Mouse (Mus musculus) midbrain, embryonic 13.5 days (tissue): ENCODE results near the gene A230050P20Rik. TPM values are rescaled to one million over a fixed set of nuclear protein-coding genes. Genes with fewer than 3 reads are reported as not detected.

ENCODE experiments used
- ATAC-seq: fragments of 200-750 bp; cut with Nextera tagmentation; 2 replicates; pipeline ENCODE4 v1.8.0; 2017; ENCODE audit warnings: mild to moderate bottlenecking, moderate TSS enrichment, moderate library complexity
- H3K27ac ChIP-seq: fragments of 300-500 bp; sonication (generic); 2 replicates; pipeline ENCODE4 v1.5.1; 2015; ENCODE audit warnings: inconsistent platforms, mild to moderate bottlenecking, moderate library complexity
- H3K27me3 ChIP-seq: fragments of 300-500 bp; sonication (generic); 2 replicates; pipeline ENCODE4 v1.6.1; 2015; ENCODE audit warnings: mild to moderate bottlenecking, inconsistent platforms
- H3K36me3 ChIP-seq: fragments of 300-500 bp; sonication (generic); 2 replicates; pipeline ENCODE4 v1.6.1; 2015; ENCODE audit warnings: mild to moderate bottlenecking, inconsistent platforms
- H3K4me1 ChIP-seq: fragments of 300-500 bp; sonication (generic); replicated peaks from 2 replicates; pipeline ENCODE4 v1.6.1; 2015; ENCODE audit warnings: inconsistent platforms
- H3K4me2 ChIP-seq: fragments of 300-500 bp; sonication (generic); replicated peaks from 2 replicates; pipeline ENCODE4 v1.6.1; 2015; ENCODE audit warnings: moderate library complexity, mild to moderate bottlenecking, inconsistent platforms
- H3K4me3 ChIP-seq: fragments of 300-500 bp; sonication (generic); replicated peaks from 2 replicates; pipeline ENCODE4 v1.5.1; 2015; ENCODE audit warnings: mild to moderate bottlenecking, inconsistent platforms
- H3K9ac ChIP-seq: fragments of 300-500 bp; sonication (generic); replicated peaks from 2 replicates; pipeline ENCODE4 v1.6.1; 2015; ENCODE audit warnings: mild to moderate bottlenecking, inconsistent platforms
- H3K9me3 ChIP-seq: fragments of 300-500 bp; sonication (generic); 2 replicates; pipeline ENCODE4 v1.6.1; 2016; ENCODE audit warnings: mild to moderate bottlenecking, inconsistent platforms
- WGBS: fragments of 180-500 bp; shearing (Covaris S2); methylation state at CpG from one replicate; pipeline ENCODE4 v1.1.7; 2015; 5-methylcytosine and 5-hydroxymethylcytosine counted together
- polyA plus RNA-seq: library from polyadenylated mRNA; unstranded; fragments of >200 nt; fragmentation: Nextera tagmentation; extraction: Ambion mirVana; gene quantifications from 2 replicates; pipeline ENCODE4 v1.2.1, GENCODE M21; 2015

A230050P20Rik gene
- polyA plus RNA-seq, 1 experiment from 2014 or later = 0.94 TPM

DNA sequence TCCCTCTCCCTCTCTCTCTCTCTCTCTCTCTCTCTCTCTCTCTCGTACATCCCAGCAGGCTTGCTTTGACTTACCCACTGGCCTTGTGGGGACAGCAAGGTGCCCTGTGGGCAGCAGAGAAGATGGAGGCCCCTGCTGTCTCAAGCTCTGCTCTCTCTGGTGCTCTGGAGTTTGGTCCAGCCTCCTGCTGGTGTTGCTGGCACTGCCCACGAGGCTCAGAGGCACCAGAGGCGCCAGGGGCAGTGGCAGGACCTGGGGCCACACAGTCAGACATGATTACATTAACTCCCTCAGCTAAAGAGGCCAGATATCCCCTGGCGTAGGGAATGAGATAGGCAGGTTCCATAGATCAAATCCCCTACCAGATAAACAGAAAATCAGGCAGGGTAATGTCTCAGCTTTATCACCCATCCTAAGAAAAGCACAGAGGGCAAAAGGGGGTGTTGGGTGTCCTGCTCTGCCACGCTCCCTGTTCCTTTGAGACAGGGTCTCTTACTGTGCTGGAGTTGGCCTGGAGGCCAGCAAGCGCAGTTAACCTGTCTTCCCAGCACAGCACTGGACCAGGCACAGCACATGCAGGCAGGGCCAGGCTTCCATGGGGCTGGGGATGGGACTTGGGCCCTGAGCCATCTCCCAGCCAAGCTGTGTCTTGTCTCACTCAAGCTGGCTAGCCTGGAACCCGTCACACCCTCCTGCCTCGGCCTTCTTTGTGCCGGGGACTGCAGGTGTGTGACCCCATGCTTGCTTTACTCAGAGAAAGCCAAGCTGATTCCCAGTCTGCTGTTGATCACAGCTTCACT is 8.1 kb downstream of the A230050P20Rik start:
- peak overlapping the region; percentile 36; the same call in 1 of the 2 replicates for H3K9ac ChIP-seq

GRCm38 (mm10) chr9:20877118-20878040 is 8.9 kb downstream of the A230050P20Rik start:
- no peaks in the 10 kb centered on the region for H3K27me3 ChIP-seq
- no peaks in the 10 kb centered on the region for H3K36me3 ChIP-seq
- 37% methylated on average over 14 of the region's 14 CpGs for WGBS
- H3K27ac ChIP-seq = peak overlapping the region; percentile 93
- no peaks in the 10 kb centered on the region for H3K9me3 ChIP-seq
- peak overlapping the region; percentile 43 for H3K9ac ChIP-seq
- H3K4me2 ChIP-seq = peak overlapping the region; percentile 64
- ATAC-seq = no peak; the same call in 1 of the 2 replicates
- H3K4me3 ChIP-seq = peak overlapping the region; percentile 43
- peaks cover 8% of the 10 kb centered on the region for H3K4me1 ChIP-seq

More for the DNA sequence above, 8.1 kb downstream of the A230050P20Rik start:
- Histone ChIP-seq H3K9me3 (no peaks in the 10 kb centered on the region), H3K27ac (no peak overlapping the region), H3K36me3 (no peaks in the 10 kb centered on the region), H3K4me1 (peaks cover 8% of the 10 kb centered on the region), H3K27me3 (no peaks in the 10 kb centered on the region), H3K4me2 (no peak overlapping the region), H3K4me3 (no peak overlapping the region)
- WGBS = 69% methylated on average over 9 of the region's 9 CpGs
- no peak for ATAC-seq

GRCm38 (mm10) chr9:20878041-20878709 is 9.7 kb downstream of the A230050P20Rik start:
- ATAC-seq = peak; percentile 96
- no peaks in the 10 kb centered on the region for H3K9me3 ChIP-seq

DNA sequence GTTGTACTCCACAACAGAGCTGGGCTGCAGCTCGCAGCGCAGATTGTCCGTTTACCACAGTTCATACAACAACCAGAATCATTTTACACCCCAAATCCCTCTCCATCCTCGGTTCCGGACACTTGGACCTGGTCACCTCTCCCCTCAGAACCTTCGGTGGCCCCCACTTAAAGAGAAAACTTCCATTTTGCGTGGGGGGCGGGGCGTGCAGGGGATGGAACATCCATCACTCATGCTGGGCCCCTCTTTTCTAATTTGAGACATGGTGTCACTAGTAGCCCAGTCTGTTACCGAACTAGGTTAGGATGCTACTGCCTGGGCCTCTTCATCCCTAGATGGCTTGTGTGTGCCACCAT is 10.2 kb downstream of the A230050P20Rik start:
- no peaks in the 10 kb centered on the region for H3K36me3 ChIP-seq
- no peaks in the 10 kb centered on the region for H3K27me3 ChIP-seq
- H3K9ac ChIP-seq = peak overlapping the region; percentile 75
- no peaks in the 10 kb centered on the region for H3K9me3 ChIP-seq
- WGBS = 26% methylated on average over 10 of the region's 10 CpGs
- peak; percentile 12 for ATAC-seq
- peak overlapping the region; percentile 43 for H3K4me3 ChIP-seq
- H3K27ac ChIP-seq = peak overlapping the region; percentile 93
- H3K4me2 ChIP-seq = peak overlapping the region; percentile 64
- peaks cover 8% of the 10 kb centered on the region for H3K4me1 ChIP-seq

More at GRCm38 (mm10) chr9:20878041-20878709, 9.7 kb downstream of the A230050P20Rik start:
- H3K36me3 ChIP-seq = no peaks in the 10 kb centered on the region
- peak overlapping the region; percentile 64 for H3K4me2 ChIP-seq
- no peaks in the 10 kb centered on the region for H3K27me3 ChIP-seq
- H3K9ac ChIP-seq = peak overlapping the region; percentile 75
- peak overlapping the region; percentile 93 for H3K27ac ChIP-seq
- peak overlapping the region; percentile 43 for H3K4me3 ChIP-seq
- peaks cover 8% of the 10 kb centered on the region for H3K4me1 ChIP-seq
- WGBS = under 1% methylated on average over 69 of the region's 69 CpGs

DNA sequence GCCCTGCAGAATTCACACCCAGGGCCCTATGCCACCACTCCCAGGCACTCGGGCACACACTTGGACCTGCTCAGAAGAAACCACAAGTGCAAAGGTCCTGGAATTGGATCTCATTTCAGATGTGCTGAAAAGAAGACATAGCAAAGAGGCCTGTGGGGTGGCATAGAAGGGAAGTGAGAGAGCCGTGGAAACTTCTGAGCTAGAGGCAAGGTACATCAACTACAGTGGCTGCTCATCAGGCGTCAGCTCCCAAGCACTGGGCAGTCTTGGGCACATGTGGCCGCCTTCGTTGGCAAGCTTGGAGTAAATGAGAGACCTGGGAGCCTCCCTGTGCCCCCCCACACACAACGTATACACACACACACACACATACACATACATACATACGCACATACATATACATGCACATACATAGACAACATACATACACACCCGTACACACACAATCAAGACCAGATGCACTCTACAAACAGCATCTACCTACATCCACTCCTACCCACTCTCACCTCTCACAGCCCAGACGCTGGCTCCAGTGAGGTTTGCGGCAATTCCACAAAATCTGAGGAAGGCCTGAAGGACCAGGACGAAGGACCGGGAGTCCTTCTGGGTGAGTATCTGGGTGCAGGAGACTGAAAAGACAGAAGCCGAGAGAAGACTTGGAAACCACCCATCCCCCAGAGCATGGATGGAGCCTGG is 10.8 kb downstream of the A230050P20Rik start, which contains the start of gene Angptl6:
TSS of gene Angptl6 (minus strand) at position 631 of the 696 bp plus-strand sequence.
- Histone ChIP-seq H3K4me2 (peak within 1 kb of the TSS; percentile 64), H3K36me3 (no peaks in the 10 kb centered on the region), H3K9me3 (no peaks in the 10 kb centered on the region), H3K27me3 (no peaks in the 10 kb centered on the region), H3K27ac (peak within 1 kb of the TSS; percentile 93), H3K9ac (peak within 1 kb of the TSS; percentile 75), H3K4me1 (peaks cover 8% of the 10 kb centered on the region), H3K4me3 (peak within 1 kb of the TSS; percentile 43)
- no peak for ATAC-seq
- WGBS = 94% methylated on average over 13 of the region's 13 CpGs

- no peak overlapping the region for H3K4me3 ChIP-seq
- H3K9ac ChIP-seq = no peak overlapping the region
- no peak overlapping the region for H3K4me2 ChIP-seq
- 96% methylated on average over 2 of the region's 2 CpGs for WGBS
- no peak overlapping the region for H3K27ac ChIP-seq
- no peaks in the 10 kb centered on the region for H3K9me3 ChIP-seq
- peaks cover 13% of the 10 kb centered on the region for H3K4me1 ChIP-seq
- H3K36me3 ChIP-seq = peaks cover 24% of the 10 kb centered on the region
- ATAC-seq = no peak
- no peaks in the 10 kb centered on the region for H3K27me3 ChIP-seq
These were observed 18.1 kb downstream of the A230050P20Rik start for GRCm38 (mm10) chr9:20886563-20886962.

DNA sequence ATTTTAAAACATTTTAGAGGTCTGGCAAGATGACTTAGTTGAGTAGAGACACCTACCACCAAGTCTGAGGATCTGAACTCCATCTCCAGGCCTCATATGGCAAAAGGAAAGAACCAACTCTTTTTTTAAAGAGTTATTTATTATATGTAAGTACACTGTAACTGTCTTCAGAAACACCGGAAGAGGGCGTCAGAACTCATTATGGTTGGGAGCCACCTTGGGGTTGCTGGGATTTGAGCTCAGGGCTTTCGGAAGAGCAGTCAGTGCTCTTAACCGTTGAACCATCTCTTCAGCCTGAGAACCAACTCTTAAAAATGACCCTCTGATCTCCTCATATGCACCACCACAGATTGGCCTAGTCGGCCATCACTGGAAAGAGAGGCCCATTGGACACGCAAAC is 18.7 kb downstream of the A230050P20Rik start:
- Histone ChIP-seq H3K27ac (peak overlapping the region; percentile 51), H3K4me3 (no peak overlapping the region), H3K9ac (peak overlapping the region; percentile 23; the same call in 1 of the 2 replicates), H3K4me1 (peaks cover 13% of the 10 kb centered on the region), H3K36me3 (peaks cover 30% of the 10 kb centered on the region), H3K9me3 (no peaks in the 10 kb centered on the region), H3K27me3 (no peaks in the 10 kb centered on the region), H3K4me2 (peak overlapping the region; percentile 96)
- ATAC-seq = no peak
- 88% methylated on average over 6 of the region's 6 CpGs for WGBS

DNA sequence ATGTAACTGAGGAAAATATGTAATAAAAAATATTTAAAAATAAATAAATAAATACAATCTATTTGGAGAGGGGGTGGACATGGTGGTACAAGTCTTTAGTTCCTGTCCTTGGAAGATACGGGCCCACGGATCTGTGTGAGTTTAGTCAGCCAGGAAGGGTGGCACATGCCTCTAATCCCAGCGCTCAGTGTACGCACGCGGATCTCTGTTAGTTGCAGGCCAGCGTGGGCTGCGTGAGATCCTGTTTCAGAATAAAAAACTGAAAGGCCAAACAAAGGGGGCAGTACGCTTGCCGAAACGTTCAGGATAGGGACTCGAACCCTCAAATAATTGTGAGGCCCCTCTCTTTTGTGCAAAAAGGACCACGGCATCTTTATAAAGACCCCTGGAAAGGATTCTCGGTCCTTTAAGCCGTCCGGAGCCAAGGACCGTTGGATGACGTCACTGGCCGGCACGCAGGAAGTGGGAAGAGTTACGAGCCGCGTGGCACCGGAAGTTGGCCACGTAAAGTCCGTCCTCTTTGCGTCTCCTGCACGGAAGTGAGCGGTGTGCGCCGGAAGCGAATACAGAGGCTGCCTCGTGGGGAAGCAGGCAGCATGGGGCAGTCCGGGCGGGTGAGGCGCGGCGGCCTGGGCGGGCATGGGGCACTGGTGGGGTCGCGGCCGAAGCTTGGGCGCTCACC is 19.4 kb downstream of the A230050P20Rik start, which contains the start of gene Ppan:
TSS of gene Ppan (plus strand) at position 472 of the 682 bp plus-strand sequence.
- Histone ChIP-seq H3K9ac (peak within 1 kb of the TSS; percentile 77), H3K4me1 (peaks cover 13% of the 10 kb centered on the region), H3K4me3 (peak within 1 kb of the TSS; percentile 80), H3K27ac (peak within 1 kb of the TSS; percentile 95), H3K27me3 (no peaks in the 10 kb centered on the region), H3K9me3 (no peaks in the 10 kb centered on the region), H3K4me2 (peak within 1 kb of the TSS; percentile 96), H3K36me3 (peaks cover 37% of the 10 kb centered on the region)
- ATAC-seq = peak; percentile 98
- under 1% methylated on average over 43 of the region's 43 CpGs for WGBS

DNA sequence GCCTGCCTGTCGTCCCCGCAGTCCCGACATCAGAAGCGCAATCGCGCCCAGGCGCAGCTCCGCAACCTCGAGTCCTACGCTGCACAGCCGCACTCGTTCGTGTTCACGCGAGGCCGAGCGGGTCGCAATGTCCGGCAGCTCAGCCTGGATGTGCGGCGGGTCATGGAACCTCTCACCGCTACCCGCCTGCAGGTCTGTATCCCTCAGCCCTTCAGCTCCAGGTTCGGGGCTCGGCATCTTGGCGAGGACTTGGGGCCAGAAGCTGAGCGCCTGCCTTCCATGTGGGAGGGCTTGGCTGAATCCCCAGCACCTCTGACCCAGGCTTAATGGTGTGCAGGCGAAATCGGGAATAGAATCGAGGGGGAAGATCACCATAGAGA is 19.9 kb downstream of the A230050P20Rik start:
- peak overlapping the region; percentile 96 for H3K4me2 ChIP-seq
- H3K4me3 ChIP-seq = peak overlapping the region; percentile 80
- H3K27ac ChIP-seq = peak overlapping the region; percentile 95
- H3K27me3 ChIP-seq = no peaks in the 10 kb centered on the region
- H3K4me1 ChIP-seq = peaks cover 13% of the 10 kb centered on the region
- H3K9ac ChIP-seq = peak overlapping the region; percentile 77
- H3K36me3 ChIP-seq = peaks cover 42% of the 10 kb centered on the region
- H3K9me3 ChIP-seq = no peaks in the 10 kb centered on the region
- no peak; the same call in 1 of the 2 replicates for ATAC-seq
- under 1% methylated on average over 30 of the region's 30 CpGs for WGBS

- Histone ChIP-seq H3K27me3 (no peaks in the 10 kb centered on the region), H3K36me3 (peaks cover 53% of the 10 kb centered on the region), H3K4me1 (peaks cover 13% of the 10 kb centered on the region), H3K4me2 (peak overlapping the region; percentile 96), H3K9me3 (no peaks in the 10 kb centered on the region), H3K4me3 (peak overlapping the region; percentile 8; the same call in 1 of the 2 replicates), H3K9ac (no peak overlapping the region), H3K27ac (no peak overlapping the region)
- WGBS = 89% methylated on average over 29 of the region's 29 CpGs
- ATAC-seq = no peak
These were observed 21.0 kb downstream of the A230050P20Rik start for GRCm38 (mm10) chr9:20889185-20890141.
